Comparison of ENCODE assay signal across 28 mouse cellular contexts in the genomic region with DNA sequence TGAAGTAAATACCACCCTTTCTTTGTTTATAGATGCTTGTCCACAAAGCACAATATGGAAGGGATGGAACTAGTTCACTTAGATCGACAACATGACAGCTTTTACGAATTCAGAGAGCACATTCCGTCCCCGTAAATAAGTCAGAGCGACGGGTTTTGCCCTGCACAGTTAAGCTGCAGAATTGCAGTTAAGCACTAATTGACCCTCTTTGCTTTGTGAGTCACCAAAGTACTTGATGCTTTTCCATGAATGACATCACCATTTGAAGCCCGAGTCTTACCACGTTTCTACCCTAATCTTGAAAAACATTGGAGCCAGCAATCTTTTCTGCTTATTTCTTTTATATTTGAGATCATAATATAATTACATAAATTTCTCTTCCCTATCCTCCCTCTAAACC.
A peak's percentile ranks its signal among the peaks of the same experiment; 100 is the strongest.
DNase-seq lines count a peak whose midpoint lies in the region; ATAC-seq and TF ChIP-seq lines count a peak whose summit lies in the region.
"Had no signal": no experiment of that assay in that cellular context is flagged by ENCODE, and none has a peak within 500 bp of the region (broad histone marks: within the 10 kb centered on the region; RNA-seq: fewer than 3 reads in every experiment).

No protein-coding gene starts in this region.

- in situ Hi-C loops in Patski (cut with MboI; ENCODE audit: low pct_unique_long_range_greater_than_20kb): no loop called here

- peak; percentile 39 for DNase-seq in forebrain, embryonic 14.5 days (ENCODE audit: low spot score)
- DNase-seq in Muller cell, postnatal 12 days (ENCODE audit: inconsistent ontology term): peak; percentile 73
- DNase-seq in Patski (ENCODE audit: low read depth, low spot score): no peak
- DNase-seq in skeletal muscle tissue, adult 2 months (ENCODE audit: low read depth, low spot score): peak; percentile 32
- DNase-seq in right cerebral cortex, postnatal 36 days (ENCODE audit: low spot score in 2 of 2): no peak
- DNase-seq: adrenal gland, postnatal 10 days; cerebellum, adult 11-12 months; cerebellum, adult 8-10 months; cerebellum, postnatal 10 days; cerebellum, postnatal 36 days; embryo, embryonic 11 days; gastrocnemius, adult 2 months; gastrocnemius, postnatal 25 days; heart, adult 18-20 months; heart, postnatal 10 days; heart, postnatal 4 days; kidney, adult 18-20 months had no signal

- H3K27ac ChIP-seq in forebrain, embryonic 14.5 days (ENCODE audit: low read depth, low read length): no peak overlapping the region
- no peak overlapping the region for H3K27ac ChIP-seq in forebrain, embryonic 16.5 days (ENCODE audit: low read length)
- H3K27ac ChIP-seq: embryonic facial prominence, embryonic 10.5 days; embryonic facial prominence, embryonic 13.5 days; gastrocnemius, adult 2 months; heart, embryonic 15.5 days; hindbrain, embryonic 14.5 days; hindbrain, postnatal 0 days had no signal

- H3K4me2 ChIP-seq in forebrain, embryonic 14.5 days (ENCODE audit: low read length): no peak overlapping the region
- H3K4me2 ChIP-seq in forebrain, embryonic 16.5 days (ENCODE audit: low read length): no peak overlapping the region
- H3K4me2 ChIP-seq: embryonic facial prominence, embryonic 13.5 days; heart, embryonic 12.5 days; heart, embryonic 15.5 days; hindbrain, embryonic 14.5 days had no signal

- H3K9me3 ChIP-seq in forebrain, embryonic 14.5 days (replicated peaks; ENCODE audit: control insufficient read depth, low read length): no peaks in the 10 kb centered on the region
- H3K9me3 ChIP-seq in forebrain, embryonic 16.5 days (ENCODE audit: control insufficient read depth, low read length): no peaks in the 10 kb centered on the region
- H3K9me3 ChIP-seq: embryonic facial prominence, embryonic 10.5 days; embryonic facial prominence, embryonic 13.5 days; heart, embryonic 12.5 days; heart, embryonic 15.5 days had no signal

- H3K9ac ChIP-seq in forebrain, embryonic 14.5 days (ENCODE audit: low read length): no peak overlapping the region
- no peak overlapping the region for H3K9ac ChIP-seq in forebrain, embryonic 16.5 days (replicated peaks; ENCODE audit: low read depth, low read length)
- H3K9ac ChIP-seq: embryonic facial prominence, embryonic 13.5 days; heart, embryonic 12.5 days; heart, embryonic 15.5 days; hindbrain, embryonic 14.5 days had no signal

- 33% methylated on average over 8 of the region's 8 CpGs for WGBS in forebrain, embryonic 14.5 days
- WGBS in forebrain, embryonic 16.5 days: 26% methylated on average over 8 of the region's 8 CpGs

- H3K27me3 ChIP-seq in forebrain, embryonic 14.5 days (replicated peaks; ENCODE audit: control insufficient read depth, insufficient read depth, low read length): no peaks in the 10 kb centered on the region
- H3K27me3 ChIP-seq in forebrain, embryonic 16.5 days (replicated peaks; ENCODE audit: control insufficient read depth, insufficient read depth, low read length): no peaks in the 10 kb centered on the region
- H3K27me3 ChIP-seq in Patski: peaks cover 6% of the 10 kb centered on the region
- H3K27me3 ChIP-seq: embryonic facial prominence, embryonic 13.5 days; heart, embryonic 12.5 days; heart, embryonic 15.5 days had no signal

- no peaks in the 10 kb centered on the region for H3K4me1 ChIP-seq in forebrain, embryonic 14.5 days (ENCODE audit: control insufficient read depth, insufficient read depth, low read length)
- H3K4me1 ChIP-seq in forebrain, embryonic 16.5 days (replicated peaks; ENCODE audit: control insufficient read depth, insufficient read depth, low read length): no peaks in the 10 kb centered on the region
- H3K4me1 ChIP-seq: embryonic facial prominence, embryonic 10.5 days; embryonic facial prominence, embryonic 13.5 days; heart, embryonic 12.5 days; heart, embryonic 15.5 days had no signal

- no peaks in the 10 kb centered on the region for H3K36me3 ChIP-seq in forebrain, embryonic 14.5 days (ENCODE audit: control insufficient read depth, insufficient read depth, low read length)
- H3K36me3 ChIP-seq in forebrain, embryonic 16.5 days (ENCODE audit: control insufficient read depth, insufficient read depth): no peaks in the 10 kb centered on the region
- H3K36me3 ChIP-seq: embryonic facial prominence, embryonic 10.5 days; embryonic facial prominence, embryonic 13.5 days; heart, embryonic 12.5 days; heart, embryonic 15.5 days had no signal

- no peak for TF ChIP-seq CTCF in Patski (IDR thresholded peaks at IDR 0.05)

- no peak overlapping the region for H3K4me3 ChIP-seq in forebrain, embryonic 14.5 days (ENCODE audit: low read depth, low read length)
- no peak overlapping the region for H3K4me3 ChIP-seq in forebrain, embryonic 16.5 days (replicated peaks; ENCODE audit: low read length)
- H3K4me3 ChIP-seq: embryonic facial prominence, embryonic 10.5 days; embryonic facial prominence, embryonic 13.5 days; erythroblast, embryonic 14.5 days; gastrocnemius, adult 2 months; heart, embryonic 12.5 days; heart, embryonic 15.5 days had no signal

- ATAC-seq in forebrain, embryonic 14.5 days: no peak
- no peak for ATAC-seq in forebrain, embryonic 16.5 days
- peak; percentile 67 for ATAC-seq in Patski
- ATAC-seq: CD4-positive, CD25-positive, alpha-beta regulatory T cell, adult 4 months; hindbrain, postnatal 0 days; inflammation-experienced regulatory T-cells, adult 6 months; intestine, embryonic 16.5 days had no signal

- CTCF ChIA-PET in Patski (lab: Charles Lee): no interaction called here

- POLR2A ChIA-PET in Patski (lab: Charles Lee): no interaction called here

Comparison
In these comparisons a context has a peak if more than half of its experiments do, and no peak if none do; other contexts are left out.
1. DNase-seq: peak in forebrain, embryonic 14.5 days (single experiment), Muller cell, postnatal 12 days (single experiment) and skeletal muscle tissue, adult 2 months (single experiment); none in Patski (single experiment) and right cerebral cortex, postnatal 36 days (0 of 2).